In the genomic region with DNA sequence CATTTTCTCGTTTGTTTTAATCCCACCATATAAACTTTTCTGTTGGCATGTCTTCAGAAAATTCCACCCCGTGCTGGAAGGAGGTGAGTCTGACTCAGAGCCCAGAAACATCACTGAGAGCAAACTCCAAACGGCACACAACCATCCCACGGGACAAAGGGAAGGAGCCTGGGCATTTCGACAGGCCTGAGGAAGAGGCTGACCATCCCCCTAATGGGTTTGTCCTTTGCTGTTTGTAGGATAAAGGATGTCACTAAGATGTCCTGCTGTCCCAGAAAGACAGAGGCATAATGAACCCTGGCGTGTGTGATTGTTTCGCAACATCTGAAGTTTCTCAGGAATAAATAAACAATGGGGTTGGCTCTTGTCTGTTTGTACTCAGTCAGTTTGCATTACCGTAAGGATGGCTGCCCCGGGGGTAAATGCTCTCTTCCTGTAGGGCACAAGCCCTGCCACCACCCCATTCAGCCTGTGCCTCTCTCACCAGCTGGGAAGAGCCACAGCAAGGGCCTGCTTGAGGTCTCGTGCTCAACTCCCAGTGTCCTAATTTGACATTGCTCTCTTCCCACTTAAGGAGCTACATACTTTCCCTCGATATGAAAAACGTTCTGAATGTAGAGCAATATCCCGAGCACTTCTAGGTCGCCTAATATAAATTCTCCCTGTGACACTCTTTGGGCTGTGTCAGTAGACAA, we compare ENCODE assay signal across 12 mouse cellular contexts. TPM values are rescaled to one million over a fixed set of nuclear protein-coding genes. Genes with fewer than 3 reads are reported as not detected.
DNase-seq lines count a peak whose midpoint lies in the region; ATAC-seq and TF ChIP-seq lines count a peak whose summit lies in the region.
"Had no signal": no experiment of that assay in that cellular context is flagged by ENCODE, and none has a peak within 500 bp of the region (broad histone marks: within the 10 kb centered on the region; RNA-seq: fewer than 3 reads in every experiment).

No protein-coding gene starts in this region.

- WGBS in heart, embryonic 16.5 days, result 35% methylated on average over 14 of the region's 14 CpGs
- WGBS in midbrain, embryonic 10.5 days, result 21% methylated on average over 14 of the region's 14 CpGs
- 18% methylated on average over 14 of the region's 14 CpGs for WGBS in midbrain, embryonic 16.5 days
- 26% methylated on average over 14 of the region's 14 CpGs for WGBS in lung, adult 2 months
- WGBS in stomach, embryonic 14.5 days, result 18% methylated on average over 14 of the region's 14 CpGs
- WGBS in cerebellum, adult 2 months, result 49% methylated on average over 14 of the region's 14 CpGs

- H3K27me3 ChIP-seq in heart, embryonic 16.5 days (ENCODE audit: control insufficient read depth, insufficient read depth, low read length), result no peaks in the 10 kb centered on the region
- peaks cover 49% of the 10 kb centered on the region for H3K27me3 ChIP-seq in midbrain, embryonic 10.5 days (ENCODE audit: low read depth, poor library complexity, severe bottlenecking)
- no peaks in the 10 kb centered on the region; the same call in 1 of the 2 replicates for H3K27me3 ChIP-seq in midbrain, embryonic 16.5 days (ENCODE audit: control insufficient read depth, insufficient read depth, low read depth, low read length)
- H3K27me3 ChIP-seq in stomach, embryonic 14.5 days (ENCODE audit: control insufficient read depth, insufficient read depth, low read length), result no peaks in the 10 kb centered on the region
- no peaks in the 10 kb centered on the region for H3K27me3 ChIP-seq in cerebellum, adult 2 months (ENCODE audit: control insufficient read depth, insufficient read depth, low read length)
- H3K27me3 ChIP-seq: embryonic facial prominence, embryonic 12.5 days had no signal

- TF ChIP-seq CTCF in lung, adult 2 months (IDR thresholded peaks at IDR 0.05; ENCODE audit: insufficient read depth, low read length), result no peak
- no peak for TF ChIP-seq CTCF in cerebellum, adult 2 months (IDR thresholded peaks at IDR 0.05; ENCODE audit: borderline replicate concordance, insufficient read depth, low read depth, low read length)

- no peak for DNase-seq in heart, postnatal 4 days
- DNase-seq in midbrain, embryonic 10.5 days (ENCODE audit: low spot score), result peak; percentile 31
- DNase-seq in lung, adult 2 months, result peak; percentile 23
- DNase-seq in cerebellum, adult 2 months, result no peak
- DNase-seq in testis, postnatal 10 days (ENCODE audit: low spot score), result no peak
- DNase-seq: thymus, adult 2 months had no signal

- H3K9ac ChIP-seq in heart, embryonic 16.5 days (ENCODE audit: low read length), result 0 out of 2 replicates have a peak overlapping the region, but pooled peaks have one; percentile 1
- H3K9ac ChIP-seq in midbrain, embryonic 16.5 days (ENCODE audit: low read depth, low read length), result no peak overlapping the region
- H3K9ac ChIP-seq in stomach, embryonic 14.5 days (replicated peaks; ENCODE audit: low read depth, low read length), result no peak overlapping the region
- H3K9ac ChIP-seq: embryonic facial prominence, embryonic 12.5 days; liver, embryonic 14.5 days had no signal

- H3K27ac ChIP-seq in heart, embryonic 16.5 days (ENCODE audit: low read length), result peak overlapping the region; percentile 13
- H3K27ac ChIP-seq in midbrain, embryonic 10.5 days (replicated peaks), result no peak overlapping the region; the same call in 1 of the 2 replicates
- H3K27ac ChIP-seq in midbrain, embryonic 16.5 days (ENCODE audit: low read length), result no peak overlapping the region
- 0 out of 2 replicates have a peak overlapping the region, but pooled peaks have one; percentile 27 for H3K27ac ChIP-seq in stomach, embryonic 14.5 days (ENCODE audit: low read length)
- H3K27ac ChIP-seq in cerebellum, adult 2 months (ENCODE audit: insufficient read depth, low read length), result no peak overlapping the region
- H3K27ac ChIP-seq: embryonic facial prominence, embryonic 12.5 days; liver, embryonic 14.5 days had no signal

- H3K4me2 ChIP-seq in heart, embryonic 16.5 days (ENCODE audit: low read depth, low read length), result no peak overlapping the region
- no peak overlapping the region for H3K4me2 ChIP-seq in midbrain, embryonic 16.5 days (ENCODE audit: low read length)
- H3K4me2 ChIP-seq in stomach, embryonic 14.5 days (replicated peaks; ENCODE audit: low read depth, low read length), result peak overlapping the region; percentile 7; the same call in 1 of the 2 replicates
- H3K4me2 ChIP-seq: embryonic facial prominence, embryonic 12.5 days had no signal

- H3K36me3 ChIP-seq in heart, embryonic 16.5 days (ENCODE audit: control insufficient read depth, insufficient read depth), result no peaks in the 10 kb centered on the region
- no peaks in the 10 kb centered on the region for H3K36me3 ChIP-seq in midbrain, embryonic 10.5 days
- no peaks in the 10 kb centered on the region for H3K36me3 ChIP-seq in midbrain, embryonic 16.5 days (ENCODE audit: control insufficient read depth, insufficient read depth, low read length)
- no peaks in the 10 kb centered on the region for H3K36me3 ChIP-seq in stomach, embryonic 14.5 days (ENCODE audit: control insufficient read depth, insufficient read depth, low read length)
- H3K36me3 ChIP-seq: embryonic facial prominence, embryonic 12.5 days had no signal

- ATAC-seq in heart, embryonic 16.5 days (replicated peaks; ENCODE audit: extremely low read depth, insufficient read depth, low FRiP score), result peak; percentile 30; the same call in 1 of the 2 replicates
- no peak for ATAC-seq in midbrain, embryonic 16.5 days
- no peak for ATAC-seq in stomach, embryonic 14.5 days (ENCODE audit: insufficient number of reproducible peaks, insufficient read depth, low FRiP score, low read depth)
- ATAC-seq: activated CD4-positive, CD25-positive, alpha-beta regulatory T cell, adult 4 months had no signal

- TF ChIP-seq POLR2A in lung, adult 2 months (IDR thresholded peaks at IDR 0.05; ENCODE audit: borderline replicate concordance, extremely low read depth, low read depth, low read length), result no peak
- TF ChIP-seq POLR2A in cerebellum, adult 2 months (IDR thresholded peaks at IDR 0.05; ENCODE audit: borderline replicate concordance, insufficient read depth, low read length), result no peak

- no peaks in the 10 kb centered on the region for H3K9me3 ChIP-seq in heart, embryonic 16.5 days (replicated peaks; ENCODE audit: control insufficient read depth, low read length)
- H3K9me3 ChIP-seq in midbrain, embryonic 10.5 days (replicated peaks), result no peaks in the 10 kb centered on the region
- H3K9me3 ChIP-seq in midbrain, embryonic 16.5 days (replicated peaks; ENCODE audit: control insufficient read depth, low read length, poor library complexity, severe bottlenecking), result no peaks in the 10 kb centered on the region
- H3K9me3 ChIP-seq in stomach, embryonic 14.5 days (ENCODE audit: control insufficient read depth, low read depth, low read length), result no peaks in the 10 kb centered on the region
- H3K9me3 ChIP-seq: embryonic facial prominence, embryonic 12.5 days had no signal

- H3K4me1 ChIP-seq in heart, embryonic 16.5 days (ENCODE audit: control insufficient read depth, insufficient read depth, low read length), result peaks cover 31% of the 10 kb centered on the region
- H3K4me1 ChIP-seq in midbrain, embryonic 10.5 days, result peaks cover 37% of the 10 kb centered on the region
- H3K4me1 ChIP-seq in midbrain, embryonic 16.5 days (ENCODE audit: control insufficient read depth, insufficient read depth, low read length), result peaks cover 3% of the 10 kb centered on the region; the same call in 1 of the 2 replicates
- peaks cover 4% of the 10 kb centered on the region for H3K4me1 ChIP-seq in lung, adult 2 months (ENCODE audit: control insufficient read depth, insufficient read depth, low read length)
- peaks cover 9% of the 10 kb centered on the region; the same call in 1 of the 2 replicates for H3K4me1 ChIP-seq in stomach, embryonic 14.5 days (ENCODE audit: control insufficient read depth, insufficient read depth, low read length)
- H3K4me1 ChIP-seq in cerebellum, adult 2 months (ENCODE audit: control insufficient read depth, insufficient read depth, low read length), result no peaks in the 10 kb centered on the region
- H3K4me1 ChIP-seq: embryonic facial prominence, embryonic 12.5 days had no signal

- H3K4me3 ChIP-seq in heart, embryonic 16.5 days (ENCODE audit: low read length), result no peak overlapping the region
- H3K4me3 ChIP-seq in midbrain, embryonic 10.5 days, result 0 out of 2 replicates have a peak overlapping the region, but pooled peaks have one; percentile 23
- H3K4me3 ChIP-seq in midbrain, embryonic 16.5 days (ENCODE audit: low read depth, low read length), result no peak overlapping the region
- H3K4me3 ChIP-seq in lung, adult 2 months (replicated peaks; ENCODE audit: extremely low read depth, low read depth, low read length), result no peak overlapping the region
- H3K4me3 ChIP-seq in stomach, embryonic 14.5 days (ENCODE audit: low read depth, low read length), result no peak overlapping the region
- H3K4me3 ChIP-seq in cerebellum, adult 2 months (replicated peaks; ENCODE audit: insufficient read depth, low read depth, low read length), result no peak overlapping the region
- H3K4me3 ChIP-seq: embryonic facial prominence, embryonic 12.5 days had no signal

RNA-seq across cellular contexts. Expression of a gene that starts 26.7 kb away (rescaled TPM):
- polyA plus RNA-seq in heart, embryonic 16.5 days (2015; fragmentation: Nextera tagmentation; extraction: Ambion mirVana), result 2.3 and 2.5 TPM in 2 replicates
- total RNA-seq in heart, postnatal 4 days (2021), result 1 to 10 TPM; 1.2 to 1.6 TPM
- polyA plus RNA-seq in midbrain, embryonic 10.5 days (2016; fragmentation: Nextera tagmentation; extraction: Ambion mirVana), result 1.5 and 1.6 TPM in 2 replicates
- 11.7 and 12.1 TPM in 2 replicates for polyA plus RNA-seq in midbrain, embryonic 16.5 days (2015; fragmentation: Nextera tagmentation; extraction: Ambion mirVana)
- 1.2 and 1.5 TPM in 2 replicates for polyA plus RNA-seq in lung, adult 2 months (2012; rRNA removed)
- 1.9 and 2.2 TPM in 2 replicates for polyA plus RNA-seq in stomach, embryonic 14.5 days (2014; fragmentation: Nextera tagmentation; extraction: Ambion mirVana)
- 4.4 and 6.0 TPM in 2 replicates for polyA plus RNA-seq in cerebellum, adult 2 months (2012; rRNA removed)

Comparison
In these comparisons a context has a peak if more than half of its experiments do, and no peak if none do; other contexts are left out.
1. H3K27ac ChIP-seq: peak in heart, embryonic 16.5 days (single experiment) and stomach, embryonic 14.5 days (single experiment); none in midbrain, embryonic 10.5 days (single experiment), midbrain, embryonic 16.5 days (single experiment) and cerebellum, adult 2 months (single experiment).
2. DNase-seq: peak in midbrain, embryonic 10.5 days (single experiment) and lung, adult 2 months (single experiment); none in heart, postnatal 4 days (single experiment), cerebellum, adult 2 months (0 of 2) and testis, postnatal 10 days (single experiment).